Mouse (Mus musculus): ENCODE results near the gene Pzp. TPM values are rescaled to one million over a fixed set of nuclear protein-coding genes. Genes with fewer than 3 reads are reported as not detected.

Gene Pzp
- polyA plus RNA-seq, 1 experiment from 2014 or later = 0.06 TPM

- Histone ChIP-seq H3K9me3 (no peaks in the 10 kb centered on the region), H3K36me3 (no peaks in the 10 kb centered on the region), H3K4me3 (no peak overlapping the region), H3K27me3 (no peaks in the 10 kb centered on the region), H3K9ac (no peak overlapping the region), H3K4me2 (no peak overlapping the region), H3K27ac (no peak overlapping the region), H3K4me1 (replicated peaks) (no peaks in the 10 kb centered on the region)
- 10% methylated on average over 9 of the region's 12 CpGs for WGBS
- no peak for ATAC-seq (ENCODE audit: low FRiP score)
These were observed 57.1 kb downstream of the Pzp start for GRCm38 (mm10) chr6:128469451-128469850.

- Histone ChIP-seq H3K4me2 (no peak overlapping the region), H3K4me3 (no peak overlapping the region), H3K27me3 (no peaks in the 10 kb centered on the region), H3K9ac (no peak overlapping the region), H3K27ac (no peak overlapping the region), H3K36me3 (no peaks in the 10 kb centered on the region), H3K9me3 (no peaks in the 10 kb centered on the region), H3K4me1 (replicated peaks) (no peaks in the 10 kb centered on the region)
- 55% methylated on average over 2 of the region's 2 CpGs for WGBS
- no peak for ATAC-seq (ENCODE audit: low FRiP score)
These were observed 59.2 kb downstream of the Pzp start for GRCm38 (mm10) chr6:128467298-128467697.

GRCm38 (mm10) chr6:128466563-128466962 is 60.0 kb downstream of the Pzp start:
- Histone ChIP-seq H3K9ac (no peak overlapping the region), H3K27ac (no peak overlapping the region), H3K4me3 (no peak overlapping the region), H3K9me3 (no peaks in the 10 kb centered on the region), H3K4me1 (replicated peaks) (no peaks in the 10 kb centered on the region), H3K4me2 (no peak overlapping the region), H3K27me3 (no peaks in the 10 kb centered on the region), H3K36me3 (no peaks in the 10 kb centered on the region)
- ATAC-seq (ENCODE audit: low FRiP score) = no peak
- WGBS = 58% methylated on average over 3 of the region's 3 CpGs

GRCm38 (mm10) chr6:128466043-128466442 is 60.5 kb downstream of the Pzp start:
- H3K4me2 ChIP-seq = no peak overlapping the region
- 28% methylated on average over 7 of the region's 7 CpGs for WGBS
- H3K4me3 ChIP-seq = no peak overlapping the region
- no peak for ATAC-seq (ENCODE audit: low FRiP score)
- no peak overlapping the region for H3K9ac ChIP-seq
- no peaks in the 10 kb centered on the region for H3K9me3 ChIP-seq
- no peaks in the 10 kb centered on the region for H3K36me3 ChIP-seq
- H3K27ac ChIP-seq = no peak overlapping the region
- no peaks in the 10 kb centered on the region for H3K27me3 ChIP-seq
- no peaks in the 10 kb centered on the region for H3K4me1 ChIP-seq (replicated peaks)

- ATAC-seq (ENCODE audit: low FRiP score) = no peak
- Histone ChIP-seq H3K4me3 (no peak overlapping the region), H3K9ac (no peak overlapping the region), H3K9me3 (no peaks in the 10 kb centered on the region), H3K27ac (no peak overlapping the region), H3K4me1 (replicated peaks) (no peaks in the 10 kb centered on the region), H3K27me3 (no peaks in the 10 kb centered on the region), H3K36me3 (no peaks in the 10 kb centered on the region), H3K4me2 (no peak overlapping the region)
- 86% methylated on average over 4 of the region's 4 CpGs for WGBS
These were observed 61.5 kb downstream of the Pzp start for GRCm38 (mm10) chr6:128464996-128465395.

GRCm38 (mm10) chr6:128461606-128462005 is 64.9 kb downstream of the Pzp start:
- no peak for ATAC-seq (ENCODE audit: low FRiP score)
- no peak overlapping the region for H3K4me3 ChIP-seq

GRCm38 (mm10) chr6:128460729-128461503 is 65.6 kb downstream of the Pzp start:
- H3K9ac ChIP-seq = no peak overlapping the region
- H3K9me3 ChIP-seq = no peaks in the 10 kb centered on the region
- H3K27me3 ChIP-seq = no peaks in the 10 kb centered on the region
- no peaks in the 10 kb centered on the region for H3K4me1 ChIP-seq (replicated peaks)
- H3K27ac ChIP-seq = no peak overlapping the region
- WGBS = 82% methylated on average over 14 of the region's 14 CpGs
- no peak overlapping the region for H3K4me3 ChIP-seq
- H3K36me3 ChIP-seq = no peaks in the 10 kb centered on the region
- ATAC-seq (ENCODE audit: low FRiP score) = no peak
- no peak overlapping the region for H3K4me2 ChIP-seq

More at GRCm38 (mm10) chr6:128461606-128462005, 64.9 kb downstream of the Pzp start:
- no peaks in the 10 kb centered on the region for H3K36me3 ChIP-seq
- no peak overlapping the region for H3K4me2 ChIP-seq
- no peak overlapping the region for H3K9ac ChIP-seq
- H3K27me3 ChIP-seq = no peaks in the 10 kb centered on the region
- no peak overlapping the region for H3K27ac ChIP-seq
- no peaks in the 10 kb centered on the region for H3K9me3 ChIP-seq
- no peaks in the 10 kb centered on the region for H3K4me1 ChIP-seq (replicated peaks)

GRCm38 (mm10) chr6:128460321-128460720 is 66.2 kb downstream of the Pzp start:
- Histone ChIP-seq H3K27ac (no peak overlapping the region), H3K4me3 (no peak overlapping the region), H3K4me1 (replicated peaks) (no peaks in the 10 kb centered on the region), H3K9ac (no peak overlapping the region), H3K9me3 (no peaks in the 10 kb centered on the region), H3K4me2 (no peak overlapping the region), H3K27me3 (no peaks in the 10 kb centered on the region), H3K36me3 (no peaks in the 10 kb centered on the region)
- WGBS = 62% methylated on average over 1 of the region's 2 CpGs
- ATAC-seq (ENCODE audit: low FRiP score) = no peak

- no peak for ATAC-seq (ENCODE audit: low FRiP score)
- Histone ChIP-seq H3K4me1 (replicated peaks) (no peaks in the 10 kb centered on the region), H3K4me3 (no peak overlapping the region), H3K36me3 (no peaks in the 10 kb centered on the region), H3K27me3 (no peaks in the 10 kb centered on the region), H3K27ac (no peak overlapping the region), H3K9ac (no peak overlapping the region), H3K9me3 (no peaks in the 10 kb centered on the region), H3K4me2 (no peak overlapping the region)
- WGBS = 87% methylated on average over 5 of the region's 5 CpGs
These were observed 69.3 kb downstream of the Pzp start for GRCm38 (mm10) chr6:128457186-128457585.

- no peak overlapping the region for H3K4me2 ChIP-seq
- no peaks in the 10 kb centered on the region for H3K27me3 ChIP-seq
- no peak for ATAC-seq (ENCODE audit: low FRiP score)
- no peaks in the 10 kb centered on the region for H3K4me1 ChIP-seq (replicated peaks)
- no peak overlapping the region for H3K4me3 ChIP-seq
- 88% methylated on average over 12 of the region's 12 CpGs for WGBS
- H3K36me3 ChIP-seq = no peaks in the 10 kb centered on the region
- H3K9me3 ChIP-seq = no peaks in the 10 kb centered on the region
- no peak overlapping the region for H3K9ac ChIP-seq
- no peak overlapping the region for H3K27ac ChIP-seq
These were observed 70.5 kb downstream of the Pzp start for GRCm38 (mm10) chr6:128455835-128456605.

- Histone ChIP-seq H3K27ac (no peak overlapping the region), H3K36me3 (no peaks in the 10 kb centered on the region), H3K27me3 (peaks cover 9% of the 10 kb centered on the region; the same call in 1 of the 2 replicates), H3K4me2 (no peak overlapping the region), H3K9me3 (no peaks in the 10 kb centered on the region), H3K4me3 (no peak overlapping the region), H3K4me1 (replicated peaks) (peaks cover 8% of the 10 kb centered on the region), H3K9ac (no peak overlapping the region)
- no peak for ATAC-seq (ENCODE audit: low FRiP score)
- 96% methylated on average over 5 of the region's 5 CpGs for WGBS
These were observed 79.5 kb downstream of the Pzp start for GRCm38 (mm10) chr6:128447063-128447462.

- H3K27ac ChIP-seq = no peak overlapping the region
- no peak overlapping the region for H3K9ac ChIP-seq
- no peaks in the 10 kb centered on the region for H3K9me3 ChIP-seq
- peaks cover 9% of the 10 kb centered on the region; the same call in 1 of the 2 replicates for H3K27me3 ChIP-seq
- peaks cover 8% of the 10 kb centered on the region for H3K4me1 ChIP-seq (replicated peaks)
- 16% methylated on average over 14 of the region's 14 CpGs for WGBS
- ATAC-seq (ENCODE audit: low FRiP score) = peak; percentile 66
- H3K4me3 ChIP-seq = 0 out of 2 replicates have a peak overlapping the region, but pooled peaks have one; percentile 10
- H3K4me2 ChIP-seq = peak overlapping the region; percentile 41
- H3K36me3 ChIP-seq = no peaks in the 10 kb centered on the region
These were observed 80.6 kb downstream of the Pzp start for GRCm38 (mm10) chr6:128445761-128446535.

Data from hindbrain, embryonic 13.5 days (tissue).